Mouse (Mus musculus): ENCODE measurements around the gene Dennd5b. TPM values are rescaled to one million over a fixed set of nuclear protein-coding genes. Genes with fewer than 3 reads are reported as not detected.

Dennd5b gene
- polyA plus RNA-seq, 1 experiment = 9.1 TPM

DNA sequence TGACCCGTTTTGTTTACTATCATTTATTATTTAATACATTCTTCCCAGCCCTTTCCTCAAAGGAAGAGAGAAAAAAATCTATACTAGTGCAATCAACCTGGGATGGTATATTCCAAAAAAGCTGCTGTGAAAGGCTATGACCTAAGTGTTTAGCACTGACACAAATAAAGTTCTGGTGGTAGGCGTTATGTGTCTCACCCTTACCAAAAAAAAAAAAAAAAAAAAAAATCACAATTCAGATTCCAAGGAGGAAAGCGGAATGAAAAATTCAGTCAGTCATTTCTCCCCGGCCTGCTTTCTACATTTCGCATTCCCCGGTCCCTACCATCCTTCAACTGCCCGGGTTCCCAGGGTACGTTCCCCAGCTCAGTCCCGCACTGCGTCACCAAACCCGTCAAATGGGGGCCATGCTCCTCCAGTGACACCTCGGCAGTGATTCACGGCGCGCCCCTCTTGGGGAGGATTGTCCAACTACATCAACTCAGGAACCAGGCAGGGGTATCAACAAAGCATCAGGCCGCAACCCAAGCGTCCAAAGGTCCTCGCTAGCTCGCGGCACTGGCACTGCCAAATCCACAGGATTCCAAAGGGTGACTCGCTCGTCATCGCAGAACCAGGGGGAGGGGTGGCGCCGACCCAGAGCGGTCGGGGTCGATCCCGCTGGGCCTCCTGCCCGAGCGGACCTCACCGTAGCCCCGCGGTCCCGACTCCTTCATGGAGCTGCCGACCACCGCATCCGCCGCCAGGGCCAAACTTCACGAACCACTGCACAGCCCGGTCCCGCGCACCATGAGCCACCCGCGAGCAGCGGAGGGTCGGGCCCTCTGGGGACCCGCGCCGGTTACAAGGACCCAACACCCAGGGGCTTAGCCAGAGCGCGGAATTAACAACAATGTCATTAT lies 1.1 kb downstream of the Dennd5b start:
- Histone ChIP-seq H3K27ac (ENCODE audit: control insufficient read depth, insufficient read depth, low read depth, low read length) (peak overlapping the region; percentile 19), H3K36me3 (ENCODE audit: control insufficient read depth, insufficient read depth, low read length) (no peaks in the 10 kb centered on the region), H3K4me3 (ENCODE audit: control insufficient read depth, low read depth, low read length) (peak overlapping the region; percentile 88), H3K27me3 (ENCODE audit: control insufficient read depth, insufficient read depth, low read length) (no peaks in the 10 kb centered on the region), H3K4me1 (ENCODE audit: control insufficient read depth, insufficient read depth, low read length) (no peaks in the 10 kb centered on the region; the same call in 1 of the 2 replicates)
- TF ChIP-seq CTCF (IDR thresholded peaks at IDR 0.05; ENCODE audit: control insufficient read depth, insufficient read depth, insufficient replicate concordance, low read depth, low read length) (no peak), POLR2A (IDR thresholded peaks at IDR 0.05; ENCODE audit: control insufficient read depth, low read depth, low read length) (no peak; the same call in 1 of the 2 replicates)

DNA sequence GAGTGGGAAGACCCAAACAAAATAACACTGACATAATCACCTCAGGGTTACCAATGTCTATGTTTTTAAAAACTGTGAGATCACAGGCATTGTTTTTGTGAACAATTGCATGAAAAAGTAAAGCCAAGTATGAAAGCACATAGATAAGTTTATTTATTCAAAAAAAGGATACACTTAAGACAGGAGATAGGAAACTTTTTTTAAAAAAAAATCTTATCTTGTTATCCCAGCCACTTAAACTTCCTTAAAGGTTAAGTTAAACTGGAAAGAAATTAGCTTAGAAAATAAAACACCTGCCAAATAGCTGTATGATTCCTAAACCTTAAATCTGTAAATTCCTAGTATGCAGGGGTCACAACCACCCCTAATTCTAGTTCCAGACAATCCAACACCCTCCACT lies 2.5 kb downstream of the Dennd5b start:
- no peak overlapping the region for H3K4me3 ChIP-seq (ENCODE audit: control insufficient read depth, low read depth, low read length)
- TF ChIP-seq POLR2A (IDR thresholded peaks at IDR 0.05; ENCODE audit: control insufficient read depth, low read depth, low read length) (no peak), CTCF (IDR thresholded peaks at IDR 0.05; ENCODE audit: control insufficient read depth, insufficient read depth, insufficient replicate concordance, low read depth, low read length) (no peak)
- no peaks in the 10 kb centered on the region for H3K36me3 ChIP-seq (ENCODE audit: control insufficient read depth, insufficient read depth, low read length)
- no peaks in the 10 kb centered on the region; the same call in 1 of the 2 replicates for H3K4me1 ChIP-seq (ENCODE audit: control insufficient read depth, insufficient read depth, low read length)
- H3K27ac ChIP-seq (ENCODE audit: control insufficient read depth, insufficient read depth, low read depth, low read length) = no peak overlapping the region
- H3K27me3 ChIP-seq (ENCODE audit: control insufficient read depth, insufficient read depth, low read length) = no peaks in the 10 kb centered on the region

DNA sequence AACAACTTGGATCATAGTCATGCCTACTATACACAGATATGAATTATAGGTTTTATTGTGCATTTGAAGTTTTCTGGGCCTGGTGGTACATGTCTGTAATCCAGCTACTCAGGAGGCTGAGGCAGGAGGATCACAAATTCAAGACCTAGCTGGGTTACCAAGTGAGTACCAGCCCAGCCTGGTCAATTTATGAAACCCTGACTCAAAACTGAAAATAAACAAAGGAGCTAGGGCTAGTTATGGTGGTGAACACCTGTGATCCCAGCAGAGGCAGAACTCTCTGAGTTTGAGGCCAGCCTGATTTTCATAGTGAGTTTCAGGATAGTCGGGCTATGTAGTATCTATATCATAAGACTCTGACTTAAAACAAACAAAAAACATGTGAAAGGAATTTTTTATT lies 4.2 kb downstream of the Dennd5b start:
- no peak for TF ChIP-seq CTCF (IDR thresholded peaks at IDR 0.05; ENCODE audit: control insufficient read depth, insufficient read depth, insufficient replicate concordance, low read depth, low read length)
- no peaks in the 10 kb centered on the region for H3K36me3 ChIP-seq (ENCODE audit: control insufficient read depth, insufficient read depth, low read length)
- no peak overlapping the region for H3K4me3 ChIP-seq (ENCODE audit: control insufficient read depth, low read depth, low read length)
- no peak overlapping the region for H3K27ac ChIP-seq (ENCODE audit: control insufficient read depth, insufficient read depth, low read depth, low read length)
- no peaks in the 10 kb centered on the region; the same call in 1 of the 2 replicates for H3K4me1 ChIP-seq (ENCODE audit: control insufficient read depth, insufficient read depth, low read length)
- no peaks in the 10 kb centered on the region for H3K27me3 ChIP-seq (ENCODE audit: control insufficient read depth, insufficient read depth, low read length)

DNA sequence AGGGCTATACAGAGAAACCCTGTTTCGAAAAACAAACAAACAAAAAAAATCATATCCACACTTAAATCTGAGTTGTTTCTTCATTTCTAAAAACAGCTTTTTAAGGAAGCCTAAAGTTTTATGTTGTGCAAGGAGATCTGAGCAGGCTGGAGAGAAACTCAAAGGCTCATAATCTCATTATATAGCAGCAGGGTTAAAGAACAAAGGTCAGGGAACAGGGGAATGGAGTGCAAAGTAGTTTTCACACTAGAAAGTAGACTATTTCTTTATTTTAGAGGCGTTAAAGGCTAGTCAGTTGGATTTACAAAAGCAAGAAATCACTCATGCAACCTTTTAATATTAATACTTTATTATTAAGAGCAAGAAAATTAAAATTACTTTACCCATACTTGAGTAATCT lies 5.2 kb downstream of the Dennd5b start:
- no peaks in the 10 kb centered on the region; the same call in 1 of the 2 replicates for H3K4me1 ChIP-seq (ENCODE audit: control insufficient read depth, insufficient read depth, low read length)
- no peak overlapping the region for H3K27ac ChIP-seq (ENCODE audit: control insufficient read depth, insufficient read depth, low read depth, low read length)
- H3K4me3 ChIP-seq (ENCODE audit: control insufficient read depth, low read depth, low read length) = no peak overlapping the region
- no peaks in the 10 kb centered on the region for H3K36me3 ChIP-seq (ENCODE audit: control insufficient read depth, insufficient read depth, low read length)
- H3K27me3 ChIP-seq (ENCODE audit: control insufficient read depth, insufficient read depth, low read length) = no peaks in the 10 kb centered on the region
- TF ChIP-seq POLR2A (IDR thresholded peaks at IDR 0.05; ENCODE audit: control insufficient read depth, low read depth, low read length) = no peak
- TF ChIP-seq CTCF (IDR thresholded peaks at IDR 0.05; ENCODE audit: control insufficient read depth, insufficient read depth, insufficient replicate concordance, low read depth, low read length) = no peak

- no peaks in the 10 kb centered on the region; the same call in 1 of the 2 replicates for H3K4me1 ChIP-seq (ENCODE audit: control insufficient read depth, insufficient read depth, low read length)
- no peak overlapping the region for H3K27ac ChIP-seq (ENCODE audit: control insufficient read depth, insufficient read depth, low read depth, low read length)
- H3K27me3 ChIP-seq (ENCODE audit: control insufficient read depth, insufficient read depth, low read length) = no peaks in the 10 kb centered on the region
- no peak for TF ChIP-seq POLR2A (IDR thresholded peaks at IDR 0.05; ENCODE audit: control insufficient read depth, low read depth, low read length)
- no peak for TF ChIP-seq CTCF (IDR thresholded peaks at IDR 0.05; ENCODE audit: control insufficient read depth, insufficient read depth, insufficient replicate concordance, low read depth, low read length)
- H3K4me3 ChIP-seq (ENCODE audit: control insufficient read depth, low read depth, low read length) = no peak overlapping the region
- H3K36me3 ChIP-seq (ENCODE audit: control insufficient read depth, insufficient read depth, low read length) = no peaks in the 10 kb centered on the region
Measured at GRCm38 (mm10) chr6:149095389-149095788, 6.1 kb downstream of the Dennd5b start.

DNA sequence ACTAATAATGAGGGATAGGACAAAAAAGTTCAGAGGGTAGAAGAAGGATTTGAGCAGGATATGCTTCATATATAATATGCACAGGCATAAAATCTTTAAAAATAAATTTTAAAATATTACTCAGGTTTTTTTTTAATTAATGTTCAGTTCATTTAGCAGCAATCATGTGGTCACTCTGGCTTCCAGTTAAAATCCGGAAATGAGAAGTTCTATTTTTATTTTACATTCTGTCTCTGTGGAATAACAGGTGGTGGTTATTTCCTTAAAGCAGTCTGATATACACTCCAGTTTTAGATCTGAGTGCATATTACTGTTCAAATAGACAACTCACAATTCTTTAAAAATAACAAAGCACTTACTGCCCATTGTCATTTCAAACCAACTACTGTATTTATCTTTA lies 6.9 kb downstream of the Dennd5b start:
- no peaks in the 10 kb centered on the region for H3K27me3 ChIP-seq (ENCODE audit: control insufficient read depth, insufficient read depth, low read length)
- no peak for TF ChIP-seq CTCF (IDR thresholded peaks at IDR 0.05; ENCODE audit: control insufficient read depth, insufficient read depth, insufficient replicate concordance, low read depth, low read length)
- TF ChIP-seq POLR2A (IDR thresholded peaks at IDR 0.05; ENCODE audit: control insufficient read depth, low read depth, low read length) = no peak
- H3K4me1 ChIP-seq (ENCODE audit: control insufficient read depth, insufficient read depth, low read length) = no peaks in the 10 kb centered on the region
- H3K4me3 ChIP-seq (ENCODE audit: control insufficient read depth, low read depth, low read length) = no peak overlapping the region
- no peak overlapping the region for H3K27ac ChIP-seq (ENCODE audit: control insufficient read depth, insufficient read depth, low read depth, low read length)
- no peaks in the 10 kb centered on the region for H3K36me3 ChIP-seq (ENCODE audit: control insufficient read depth, insufficient read depth, low read length)

DNA sequence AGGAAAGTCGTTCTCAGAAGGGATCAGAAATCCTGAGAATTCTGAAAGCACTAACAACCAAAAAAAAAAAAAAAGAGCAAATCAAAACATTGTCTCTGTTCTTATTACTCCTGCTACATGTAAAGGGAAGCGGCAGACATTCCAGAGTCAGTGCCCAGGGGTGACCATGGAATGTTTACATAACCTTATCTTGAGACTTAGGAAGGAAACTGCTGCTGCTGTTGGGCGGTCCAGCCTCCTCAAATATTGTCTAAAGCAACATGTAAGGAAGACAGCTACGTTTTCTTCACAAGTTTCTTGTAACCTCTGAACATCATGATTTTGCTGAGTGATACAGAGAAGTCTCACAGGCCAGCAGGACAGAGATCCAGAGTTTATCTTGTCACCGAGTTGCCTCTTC lies 8.0 kb downstream of the Dennd5b start:
- no peaks in the 10 kb centered on the region for H3K4me1 ChIP-seq (ENCODE audit: control insufficient read depth, insufficient read depth, low read length)
- no peaks in the 10 kb centered on the region for H3K36me3 ChIP-seq (ENCODE audit: control insufficient read depth, insufficient read depth, low read length)
- H3K27me3 ChIP-seq (ENCODE audit: control insufficient read depth, insufficient read depth, low read length) = no peaks in the 10 kb centered on the region
- TF ChIP-seq CTCF (IDR thresholded peaks at IDR 0.05; ENCODE audit: control insufficient read depth, insufficient read depth, insufficient replicate concordance, low read depth, low read length) (no peak), POLR2A (IDR thresholded peaks at IDR 0.05; ENCODE audit: control insufficient read depth, low read depth, low read length) (no peak)
- no peak overlapping the region for H3K4me3 ChIP-seq (ENCODE audit: control insufficient read depth, low read depth, low read length)
- no peak overlapping the region for H3K27ac ChIP-seq (ENCODE audit: control insufficient read depth, insufficient read depth, low read depth, low read length)
